Mouse (Mus musculus): ENCODE measurements around the gene Cdip1.

DNA sequence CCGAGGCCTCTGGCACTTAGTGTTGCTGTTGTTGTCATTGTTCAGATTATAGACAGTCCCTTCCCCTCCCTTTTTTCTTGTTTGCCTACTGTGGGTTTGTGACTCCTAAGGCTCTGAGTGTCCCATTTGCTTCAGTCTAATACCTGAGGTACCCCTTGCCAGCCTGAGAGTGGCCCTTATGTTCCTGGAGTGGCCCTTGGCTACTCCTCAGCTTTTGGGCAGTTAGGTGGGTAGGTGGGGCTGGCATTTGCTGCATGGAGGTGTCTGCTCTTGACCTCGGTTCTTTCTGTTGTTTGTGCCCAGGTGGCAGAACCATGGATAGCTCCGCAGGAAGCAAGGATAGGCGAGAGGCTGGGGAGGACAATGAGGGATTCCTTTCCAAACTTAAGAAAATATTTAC lies 84.6 kb downstream of the Cdip1 start:
- no peak for TF ChIP-seq CTCF (IDR thresholded peaks at IDR 0.05; ENCODE audit: low read depth, low read length)
- no peak for TF ChIP-seq EP300 (IDR thresholded peaks at IDR 0.05; ENCODE audit: insufficient read depth, low read depth, low read length)
